Mouse (Mus musculus) erythroblast, embryonic 14.5 days (primary cell): Measurements from ENCODE around the gene Ambp.

Source experiments
- GATA1 ChIP-seq: IDR thresholded peaks from 2 replicates; pipeline ENCODE4 v1.6.1; 2012; ENCODE audit warnings: low read length, inconsistent platforms, mixed read lengths
- TAL1 ChIP-seq: IDR thresholded peaks from 3 replicates; pipeline ENCODE4 v1.6.1; 2012; ENCODE audit warnings: low read length, inconsistent platforms, mixed read lengths

DNA sequence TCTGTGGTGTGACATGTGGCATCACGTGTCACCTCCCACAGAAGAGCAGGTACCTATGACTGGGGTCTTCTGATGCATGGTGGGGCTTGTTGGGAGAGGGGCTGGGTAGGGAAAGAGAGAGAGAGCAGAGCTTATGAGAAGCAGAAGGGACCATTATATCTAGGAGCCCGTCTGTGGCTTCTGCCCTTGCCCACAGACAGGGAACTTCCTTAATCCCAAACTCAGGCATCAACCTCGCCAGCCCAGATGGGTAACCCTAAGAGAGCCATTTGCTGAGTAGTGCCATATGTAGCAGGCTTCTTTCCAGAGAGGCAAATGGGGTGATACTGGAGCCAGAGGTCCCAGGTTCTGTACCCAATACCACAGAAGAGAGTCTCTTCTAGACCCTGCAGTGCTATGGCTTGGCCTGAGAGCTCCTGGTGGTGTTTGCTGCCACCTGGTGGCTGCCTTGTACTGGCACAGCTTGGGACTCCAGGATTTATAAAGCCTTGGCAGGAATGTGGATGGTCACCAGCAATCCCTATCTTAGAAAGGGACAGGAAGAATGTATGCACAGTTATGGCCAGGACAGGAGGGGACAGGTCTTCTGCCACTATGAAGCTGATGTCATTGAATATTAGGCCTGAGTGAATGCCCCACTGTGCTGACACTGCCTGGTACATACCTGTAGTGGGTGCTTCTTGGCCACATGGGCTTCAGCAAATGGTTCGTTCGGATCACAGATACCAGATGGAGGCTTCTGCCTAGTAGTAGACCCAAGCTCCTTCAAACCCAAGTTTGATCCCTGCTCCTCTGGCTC, 35.8 kb downstream of the Ambp start:
- TF ChIP-seq GATA1 (no peak), TAL1 (no peak)
